Comparison of ENCODE assay signal across 8 mouse cellular contexts in genomic region chr19:24271746-24272426, GRCm38 (mm10). TPM values are rescaled to one million over a fixed set of nuclear protein-coding genes. Genes with fewer than 3 reads are reported as not detected.
DNase-seq lines count a peak whose midpoint lies in the region; ATAC-seq and TF ChIP-seq lines count a peak whose summit lies in the region.

No protein-coding gene starts in this region.

- H3K27me3 ChIP-seq in hindbrain, postnatal 0 days (ENCODE audit: insufficient read depth, low read length): no peaks in the 10 kb centered on the region

- peak; percentile 99 for DNase-seq in adipocyte (ENCODE audit: low spot score)
- peak; percentile 36 to 40 for DNase-seq in gastrocnemius, adult 8-10 months (ENCODE audit: low spot score in 2 of 2)
- DNase-seq in hindbrain, postnatal 0 days (ENCODE audit: low spot score): peak; percentile 92
- peak; percentile 79 to 85 for DNase-seq in left cerebral cortex, adult 2 months (ENCODE audit: extremely low spot score in 1 of 2, low spot score in 2 of 2)
- DNase-seq in right cerebral cortex, adult 2 months (ENCODE audit: low spot score in 2 of 2): peak; percentile 72 to 87
- peak; percentile 88 for DNase-seq in urinary bladder, postnatal 14 days (ENCODE audit: low spot score)

- no peaks in the 10 kb centered on the region; the same call in 1 of the 2 replicates for H3K36me3 ChIP-seq in hindbrain, postnatal 0 days (ENCODE audit: insufficient read depth, low read length)

- no peak overlapping the region for H3K4me3 ChIP-seq in cortical plate, adult 2 months (ENCODE audit: insufficient read depth, low read length)
- H3K4me3 ChIP-seq in hindbrain, postnatal 0 days (ENCODE audit: low read length): no peak overlapping the region
- H3K4me3 ChIP-seq in left cerebral cortex, adult 2 months: peak overlapping the region; percentile 31; the same call in 1 of the 2 replicates

- 0 out of 2 replicates have a peak overlapping the region, but pooled peaks have one; percentile 14 for H3K4me2 ChIP-seq in hindbrain, postnatal 0 days (ENCODE audit: low read depth, low read length)

- ATAC-seq in hindbrain, postnatal 0 days: peak; percentile 90
- ATAC-seq in megakaryocyte, adult 5-6 weeks (ENCODE audit: poor library complexity, severe bottlenecking): peak; percentile 99

- peak; percentile 96 for TF ChIP-seq CTCF in cortical plate, adult 2 months (IDR thresholded peaks at IDR 0.05; ENCODE audit: extremely low read depth, insufficient read depth, low read length)
- TF ChIP-seq CTCF in hindbrain, postnatal 0 days (IDR thresholded peaks at IDR 0.05; ENCODE audit: low read depth): peak; percentile 95
- TF ChIP-seq CTCF in left cerebral cortex, adult 2 months (IDR thresholded peaks at IDR 0.05): peak; percentile 86

- H3K9me3 ChIP-seq in hindbrain, postnatal 0 days (ENCODE audit: low read length): no peaks in the 10 kb centered on the region

- H3K4me1 ChIP-seq in cortical plate, adult 2 months (ENCODE audit: control insufficient read depth, insufficient read depth, low read length): no peaks in the 10 kb centered on the region
- no peaks in the 10 kb centered on the region for H3K4me1 ChIP-seq in hindbrain, postnatal 0 days (ENCODE audit: insufficient read depth, low read length)

- H3K27ac ChIP-seq in cortical plate, adult 2 months (ENCODE audit: insufficient read depth, low read length): no peak overlapping the region
- no peak overlapping the region for H3K27ac ChIP-seq in hindbrain, postnatal 0 days
- no peak overlapping the region; the same call in 1 of the 2 replicates for H3K27ac ChIP-seq in left cerebral cortex, adult 2 months

- no peak for TF ChIP-seq POLR2A in cortical plate, adult 2 months (IDR thresholded peaks at IDR 0.05; ENCODE audit: extremely low read depth, insufficient read depth, low read length)

- WGBS in hindbrain, postnatal 0 days: 44% methylated on average over 16 of the region's 16 CpGs

- intact Hi-C loops in left cerebral cortex, adult 2 months (cut with DNase I): loop anchor here (10.0 kb wide), 1 partner anchor 407 kb away; no protein-coding TSS in a partner anchor

- H3K9ac ChIP-seq in hindbrain, postnatal 0 days (replicated peaks; ENCODE audit: low read length): no peak overlapping the region

RNA-seq across cellular contexts. Expression of gene Fxn, which starts 8.5 kb away (rescaled TPM):
- 8.8 and 9.4 TPM in 2 replicates for polyA plus RNA-seq in cortical plate, adult 2 months (2012; rRNA removed)
- 10 to 100 TPM; 17.4 to 20.6 (median 18.7) TPM for total RNA-seq in gastrocnemius, adult 8-10 months (2022)
- 28.5 and 30.4 TPM in 2 replicates for total RNA-seq in hindbrain, postnatal 0 days (2014; rRNA removed)
- polyA plus RNA-seq in hindbrain, postnatal 0 days (2015; fragmentation: Nextera tagmentation; extraction: Ambion mirVana): 43.8 and 47.7 TPM in 2 replicates
- 1 to 10 TPM; 5.9 to 8.1 TPM for total RNA-seq in left cerebral cortex, adult 2 months (2021)
- 9.6 and 10.4 TPM in 2 replicates for total RNA-seq in megakaryocyte, adult 5-6 weeks (2015)
- 4.2 and 4.7 TPM in 2 replicates for total RNA-seq in megakaryocyte, adult 5-6 weeks (2017)

RNA-seq across cellular contexts. Expression of gene Tjp2, which starts 47.1 kb away (rescaled TPM):
- 16.2 and 17.1 TPM in 2 replicates for polyA plus RNA-seq in cortical plate, adult 2 months (2012; rRNA removed)
- 1 to 10 TPM; 2.6 to 4.6 (median 4.0) TPM for total RNA-seq in gastrocnemius, adult 8-10 months (2022)
- 15.8 and 20.3 TPM in 2 replicates for total RNA-seq in hindbrain, postnatal 0 days (2014; rRNA removed)
- 13.9 and 15.0 TPM in 2 replicates for polyA plus RNA-seq in hindbrain, postnatal 0 days (2015; fragmentation: Nextera tagmentation; extraction: Ambion mirVana)
- 10 to 100 TPM; 16.5 to 19.1 TPM for total RNA-seq in left cerebral cortex, adult 2 months (2021)
- total RNA-seq in megakaryocyte, adult 5-6 weeks (2015): 1.6 and 3.7 TPM in 2 replicates
- 2.4 and 3.3 TPM in 2 replicates for total RNA-seq in megakaryocyte, adult 5-6 weeks (2017)

Comparison
In these comparisons a context has a peak if more than half of its experiments do, and no peak if none do; other contexts are left out.
1. DNase-seq: peak in every context shown above with its lines; median percentile 99 in adipocyte; 92 in hindbrain, postnatal 0 days; 88 in urinary bladder, postnatal 14 days; 82 in left cerebral cortex, adult 2 months; 80 in right cerebral cortex, adult 2 months; 38 in gastrocnemius, adult 8-10 months.